In genomic region chr7:16895511-16895910, GRCm38 (mm10) we compare ENCODE assay signal across 8 mouse cellular contexts. TPM values are rescaled to one million over a fixed set of nuclear protein-coding genes. Genes with fewer than 3 reads are reported as not detected.
DNase-seq lines count a peak whose midpoint lies in the region; ATAC-seq and TF ChIP-seq lines count a peak whose summit lies in the region.

No protein-coding gene starts in this region.

- no peak for TF ChIP-seq CTCF in gastrocnemius, adult 2 months (IDR thresholded peaks at IDR 0.05)
- no peak for TF ChIP-seq CTCF in stomach, postnatal 0 days (IDR thresholded peaks at IDR 0.05; ENCODE audit: low read depth)

- peak overlapping the region; percentile 45 for H3K4me2 ChIP-seq in liver, embryonic 13.5 days
- peak overlapping the region; percentile 37 for H3K4me2 ChIP-seq in stomach, postnatal 0 days (replicated peaks; ENCODE audit: low read depth)

- no peaks in the 10 kb centered on the region for H3K36me3 ChIP-seq in liver, embryonic 13.5 days
- no peaks in the 10 kb centered on the region for H3K36me3 ChIP-seq in stomach, postnatal 0 days (ENCODE audit: control insufficient read depth, insufficient read depth, low read length)

- H3K9ac ChIP-seq in liver, embryonic 13.5 days = no peak overlapping the region
- H3K9ac ChIP-seq in stomach, postnatal 0 days (ENCODE audit: low read length) = no peak overlapping the region

- no peak for TF ChIP-seq EP300 in stomach, postnatal 0 days (optimal IDR thresholded peaks at IDR 0.05)

- H3K4me1 ChIP-seq in liver, embryonic 13.5 days (replicated peaks) = peaks cover 29% of the 10 kb centered on the region
- no peaks in the 10 kb centered on the region; the same call in 1 of the 2 replicates for H3K4me1 ChIP-seq in stomach, postnatal 0 days (replicated peaks; ENCODE audit: control insufficient read depth, insufficient read depth)

- ATAC-seq in liver, embryonic 13.5 days (ENCODE audit: low read depth) = no peak
- ATAC-seq in stomach, postnatal 0 days (ENCODE audit: low FRiP score, low TSS enrichment) = no peak

- no peak for DNase-seq in gastrocnemius, adult 2 months
- no peak for DNase-seq in gastrocnemius, postnatal 36 days
- DNase-seq in testis, postnatal 10 days (ENCODE audit: low spot score) = peak; percentile 42
- DNase-seq in testis, postnatal 14 days (ENCODE audit: low spot score) = no peak
- DNase-seq in liver, embryonic 13.5 days = no peak
- no peak for DNase-seq in stomach, postnatal 0 days (ENCODE audit: low spot score)
- DNase-seq in frontal cortex, postnatal 10 days (ENCODE audit: low spot score in 2 of 2) = no peak
- DNase-seq in ovary, postnatal 10 days (ENCODE audit: low spot score) = no peak

- intact Hi-C loops in gastrocnemius, adult 2 months (cut with DNase I) = loop anchor here (1.0 kb wide), 1 partner anchor 18 kb away; no protein-coding TSS in a partner anchor
- intact Hi-C loops in gastrocnemius, postnatal 36 days (cut with DNase I) = loop anchor here (1.0 kb wide), 1 partner anchor 18 kb away; no protein-coding TSS in a partner anchor

- 30% methylated on average over 10 of the region's 10 CpGs for WGBS in liver, embryonic 13.5 days (ENCODE audit: insufficient replicate concordance)
- WGBS in stomach, postnatal 0 days = 34% methylated on average over 10 of the region's 10 CpGs

- peak overlapping the region; percentile 21 for H3K27ac ChIP-seq in gastrocnemius, adult 2 months
- H3K27ac ChIP-seq in liver, embryonic 13.5 days = no peak overlapping the region
- no peak overlapping the region for H3K27ac ChIP-seq in stomach, postnatal 0 days (replicated peaks)

- peak overlapping the region; percentile 42 for H3K4me3 ChIP-seq in gastrocnemius, adult 2 months
- H3K4me3 ChIP-seq in liver, embryonic 13.5 days (replicated peaks) = no peak overlapping the region
- no peak overlapping the region for H3K4me3 ChIP-seq in stomach, postnatal 0 days (ENCODE audit: low read depth, low read length)

- no peaks in the 10 kb centered on the region for H3K9me3 ChIP-seq in liver, embryonic 13.5 days (replicated peaks)
- H3K9me3 ChIP-seq in stomach, postnatal 0 days (ENCODE audit: control insufficient read depth, low read length) = no peaks in the 10 kb centered on the region

- H3K27me3 ChIP-seq in liver, embryonic 13.5 days = peaks cover 59% of the 10 kb centered on the region
- H3K27me3 ChIP-seq in stomach, postnatal 0 days (ENCODE audit: control insufficient read depth, insufficient read depth, low read length) = no peaks in the 10 kb centered on the region

RNA-seq across cellular contexts. Expression of gene Gng8, which starts 3.9 kb away (rescaled TPM):
- not detected for total RNA-seq in gastrocnemius, adult 2 months (2021)
- under 1 TPM in 1 of 2 experiments, not detected in 1; 0.54 TPM for total RNA-seq in gastrocnemius, postnatal 36 days (2021)
- 0.67 and 0.81 TPM in 2 replicates for polyA plus RNA-seq in liver, embryonic 13.5 days (2015; fragmentation: Nextera tagmentation; extraction: Ambion mirVana)
- polyA plus RNA-seq in stomach, postnatal 0 days (2015; fragmentation: Nextera tagmentation; extraction: Ambion mirVana) = 7.3 and 7.4 TPM in 2 replicates

RNA-seq across cellular contexts. Expression of gene Ptgir, which starts 10.8 kb away (rescaled TPM):
- total RNA-seq in gastrocnemius, adult 2 months (2021) = under 1 TPM; 0.67 to 0.79 TPM
- total RNA-seq in gastrocnemius, postnatal 36 days (2021) = 1 to 10 TPM; 1.1 to 1.2 TPM
- polyA plus RNA-seq in liver, embryonic 13.5 days (2015; fragmentation: Nextera tagmentation; extraction: Ambion mirVana) = 1.0 and 1.5 TPM in 2 replicates
- 1.5 and 1.6 TPM in 2 replicates for polyA plus RNA-seq in stomach, postnatal 0 days (2015; fragmentation: Nextera tagmentation; extraction: Ambion mirVana)

RNA-seq across cellular contexts. Expression of gene Dact3, which starts 20.4 kb away (rescaled TPM):
- total RNA-seq in gastrocnemius, adult 2 months (2021) = 1 to 10 TPM in 1 of 2 experiments, under 1 TPM in 1; 0.99 to 1.7 TPM
- total RNA-seq in gastrocnemius, postnatal 36 days (2021) = 1 to 10 TPM; 2.0 TPM
- polyA plus RNA-seq in liver, embryonic 13.5 days (2015; fragmentation: Nextera tagmentation; extraction: Ambion mirVana) = 0.15 and 0.17 TPM in 2 replicates
- 3.5 and 5.1 TPM in 2 replicates for polyA plus RNA-seq in stomach, postnatal 0 days (2015; fragmentation: Nextera tagmentation; extraction: Ambion mirVana)

RNA-seq across cellular contexts. Expression of gene Calm3, which starts 28.4 kb away (rescaled TPM):
- total RNA-seq in gastrocnemius, adult 2 months (2021) = 100 to 1,000 TPM; 290 to 400 TPM
- 100 to 1,000 TPM; 297 to 327 TPM for total RNA-seq in gastrocnemius, postnatal 36 days (2021)
- polyA plus RNA-seq in liver, embryonic 13.5 days (2015; fragmentation: Nextera tagmentation; extraction: Ambion mirVana) = 92.0 and 102 TPM in 2 replicates
- 49.1 and 58.7 TPM in 2 replicates for polyA plus RNA-seq in stomach, postnatal 0 days (2015; fragmentation: Nextera tagmentation; extraction: Ambion mirVana)

RNA-seq across cellular contexts. Expression of gene Pnmal2, which starts 49.0 kb away (rescaled TPM):
- under 1 TPM; 0.74 to 0.86 TPM for total RNA-seq in gastrocnemius, adult 2 months (2021)
- 1 to 10 TPM; 1.5 to 2.2 TPM for total RNA-seq in gastrocnemius, postnatal 36 days (2021)
- 0.34 and 0.61 TPM in 2 replicates for polyA plus RNA-seq in liver, embryonic 13.5 days (2015; fragmentation: Nextera tagmentation; extraction: Ambion mirVana)
- 4.7 and 4.8 TPM in 2 replicates for polyA plus RNA-seq in stomach, postnatal 0 days (2015; fragmentation: Nextera tagmentation; extraction: Ambion mirVana)
